Mouse (Mus musculus): ENCODE data around the gene Cd86.

DNA sequence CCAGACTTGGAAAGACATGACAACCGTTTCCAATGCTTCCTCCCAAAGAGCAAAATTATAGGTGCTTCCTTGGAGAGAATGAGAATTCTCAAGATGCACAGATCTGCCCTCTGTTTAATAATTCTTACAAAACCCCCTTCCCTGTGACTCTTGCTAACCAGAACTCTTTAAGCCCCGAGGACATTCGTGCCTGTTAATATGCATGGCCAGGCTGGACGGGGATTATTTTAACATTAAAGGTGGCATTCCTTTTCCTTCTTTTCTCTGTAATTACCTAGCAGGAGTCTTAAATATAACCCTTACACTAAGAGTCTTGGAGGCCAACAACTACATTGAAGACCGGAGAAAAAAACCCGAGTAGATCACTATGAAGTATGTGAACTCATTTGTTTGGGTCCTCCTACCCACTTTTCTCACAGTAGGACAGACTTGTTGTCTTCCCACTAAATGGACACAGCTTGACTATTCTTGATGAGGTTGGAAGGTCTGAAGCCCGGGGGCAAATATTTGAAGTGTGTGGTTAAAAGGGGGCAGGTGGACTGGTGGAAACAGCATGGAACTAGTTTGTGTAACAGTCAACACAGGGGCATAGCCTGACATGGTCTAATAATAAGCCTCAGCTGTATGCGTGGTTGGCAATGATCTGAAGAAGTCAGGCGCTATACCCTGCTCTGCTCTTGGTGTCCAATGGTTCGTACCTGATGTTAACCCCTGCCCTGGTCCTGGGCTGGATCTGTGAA, 69.0 kb downstream of the Cd86 start:
- TF ChIP-seq CTCF (IDR thresholded peaks at IDR 0.05; ENCODE audit: low read depth, low read length) (no peak), POLR2AphosphoS5 (IDR thresholded peaks at IDR 0.05; ENCODE audit: insufficient replicate concordance, low read depth, low read length) (no peak), GATA1 (IDR thresholded peaks at IDR 0.05; ENCODE audit: borderline replicate concordance, low read length) (no peak), TAL1 (conservative IDR thresholded peaks at IDR 0.05; ENCODE audit: low read depth, low read length) (no peak), GATA2 (IDR thresholded peaks at IDR 0.05; ENCODE audit: borderline replicate concordance, low read depth, low read length) (no peak)
